Mouse (Mus musculus): ENCODE data around the gene Gimap7.

DNA sequence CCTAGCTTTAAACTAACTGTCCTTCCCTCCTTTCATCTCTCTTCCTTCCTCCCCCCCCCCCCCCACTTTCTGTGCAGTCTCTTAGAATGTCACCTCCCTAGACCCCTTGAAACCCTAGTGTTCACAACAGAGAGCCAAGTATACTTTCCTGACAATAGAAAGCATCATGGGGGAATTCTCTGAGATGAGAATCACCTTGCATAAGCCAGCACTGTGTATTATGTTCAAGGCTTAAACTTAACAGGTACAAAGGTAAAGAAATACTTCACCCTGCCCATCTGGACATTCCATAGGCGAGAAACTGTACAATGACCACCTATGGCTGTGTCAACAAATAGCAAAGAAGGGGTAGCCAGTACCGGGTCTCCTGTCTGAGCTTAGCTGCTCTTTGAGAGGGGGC, 27.1 kb downstream of the Gimap7 start:
- TF ChIP-seq CTCF (IDR thresholded peaks at IDR 0.05; ENCODE audit: control insufficient read depth, insufficient read depth, low read length) (no peak), POLR2A (IDR thresholded peaks at IDR 0.05; ENCODE audit: borderline replicate concordance, control insufficient read depth, low read depth, low read length) (no peak)

All from bone marrow, adult 2 months (tissue).